Mouse (Mus musculus): ENCODE results near the gene Stub1.
"Not testable (repeated sequence)": the region's sequence is repeated elsewhere in the genome, so short reads cannot be mapped to it uniquely, and the experiment has no call there.

The Stub1 gene

GRCm38 (mm10) chr17:25872676-25873075 lies 39.5 kb upstream of the Stub1 start:
- H3K27me3 ChIP-seq (ENCODE audit: insufficient read depth, low read length), result no peaks in the 10 kb centered on the region; the same call in 1 of the 2 replicates
- H3K4me1 ChIP-seq (replicated peaks; ENCODE audit: low read depth, low read length), result peaks cover 52% of the 10 kb centered on the region
- TF ChIP-seq CTCF (conservative IDR thresholded peaks at IDR 0.05; ENCODE audit: low read length) (no peak), NANOG (IDR thresholded peaks at IDR 0.05; ENCODE audit: borderline replicate concordance, low read length) (no peak), POU5F1 (IDR thresholded peaks at IDR 0.05; ENCODE audit: borderline replicate concordance, low read length) (no peak)
- no peak overlapping the region for H3K4me3 ChIP-seq (replicated peaks; ENCODE audit: low read length)
- no peaks in the 10 kb centered on the region for H3K9me3 ChIP-seq (ENCODE audit: low read length)
- H3K36me3 ChIP-seq (ENCODE audit: insufficient read depth, low read length), result peaks cover 11% of the 10 kb centered on the region

GRCm38 (mm10) chr17:25871566-25871965 lies 38.4 kb upstream of the Stub1 start:
- H3K9me3 ChIP-seq (ENCODE audit: low read length); H3K36me3 ChIP-seq (ENCODE audit: insufficient read depth, low read length); H3K4me3 ChIP-seq (replicated peaks; ENCODE audit: low read length); H3K27me3 ChIP-seq (ENCODE audit: insufficient read depth, low read length): not testable (repeated sequence)
- H3K4me1 ChIP-seq (replicated peaks; ENCODE audit: low read depth, low read length), result peaks cover 53% of the 10 kb centered on the region

- Histone ChIP-seq H3K4me3 (replicated peaks; ENCODE audit: low read length) (no peak overlapping the region), H3K27me3 (ENCODE audit: insufficient read depth, low read length) (no peaks in the 10 kb centered on the region), H3K4me1 (replicated peaks; ENCODE audit: low read depth, low read length) (peaks cover 60% of the 10 kb centered on the region), H3K9me3 (ENCODE audit: low read length) (no peaks in the 10 kb centered on the region), H3K36me3 (ENCODE audit: insufficient read depth, low read length) (no peaks in the 10 kb centered on the region; the same call in 1 of the 2 replicates)
- TF ChIP-seq POU5F1 (IDR thresholded peaks at IDR 0.05; ENCODE audit: borderline replicate concordance, low read length) (no peak), NANOG (IDR thresholded peaks at IDR 0.05; ENCODE audit: borderline replicate concordance, low read length) (no peak), CTCF (conservative IDR thresholded peaks at IDR 0.05; ENCODE audit: low read length) (no peak)
Observed at GRCm38 (mm10) chr17:25869954-25870353, 36.8 kb upstream of the Stub1 start.

GRCm38 (mm10) chr17:25869498-25869897 lies 36.3 kb upstream of the Stub1 start:
- Histone ChIP-seq H3K9me3 (ENCODE audit: low read length) (no peaks in the 10 kb centered on the region), H3K27me3 (ENCODE audit: insufficient read depth, low read length) (no peaks in the 10 kb centered on the region), H3K36me3 (ENCODE audit: insufficient read depth, low read length) (peaks cover 3% of the 10 kb centered on the region), H3K4me3 (replicated peaks; ENCODE audit: low read length) (no peak overlapping the region), H3K4me1 (replicated peaks; ENCODE audit: low read depth, low read length) (peaks cover 62% of the 10 kb centered on the region)
- TF ChIP-seq CTCF (conservative IDR thresholded peaks at IDR 0.05; ENCODE audit: low read length) (no peak), NANOG (IDR thresholded peaks at IDR 0.05; ENCODE audit: borderline replicate concordance, low read length) (no peak), POU5F1 (IDR thresholded peaks at IDR 0.05; ENCODE audit: borderline replicate concordance, low read length) (no peak)

DNA sequence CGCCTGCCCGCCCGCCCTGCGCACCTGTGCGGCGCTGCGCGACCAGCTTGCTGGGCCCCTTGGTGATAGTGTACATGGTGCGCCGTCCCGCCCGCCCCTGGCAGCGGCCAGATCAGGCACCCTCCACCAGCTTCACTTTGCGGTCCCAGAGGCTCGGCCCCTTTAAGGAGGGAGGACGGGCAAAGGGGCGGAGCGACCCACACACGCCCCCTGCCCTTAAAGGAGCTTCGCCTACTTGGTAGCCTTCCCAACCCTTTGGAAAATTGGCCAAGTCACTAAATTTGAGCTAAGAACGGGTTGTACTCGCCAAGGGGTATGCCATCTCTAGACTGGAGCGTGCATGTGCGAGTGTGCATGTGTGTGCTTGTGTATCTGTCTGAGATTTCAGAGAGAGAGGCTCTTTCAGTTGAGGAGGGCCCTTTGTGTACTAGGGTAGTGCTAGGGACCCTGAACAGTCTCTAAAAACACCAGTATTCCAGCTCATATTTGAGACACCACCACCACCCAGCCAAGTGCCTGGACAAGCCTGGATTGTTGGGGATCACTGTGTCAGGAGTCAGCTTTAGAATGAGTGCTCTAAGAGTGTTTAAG lies 35.5 kb upstream of the Stub1 start, which contains the start of gene Mcrip2:
Gene Mcrip2 (minus strand): TSS at position 164 of the 591 bp plus-strand sequence.
- Histone ChIP-seq H3K4me1 (replicated peaks; ENCODE audit: low read depth, low read length) (peaks cover 54% of the 10 kb centered on the region), H3K4me3 (replicated peaks; ENCODE audit: low read length) (peak within 1 kb of the TSS; percentile 93), H3K9me3 (ENCODE audit: low read length) (no peaks in the 10 kb centered on the region), H3K27me3 (ENCODE audit: insufficient read depth, low read length) (no peaks in the 10 kb centered on the region), H3K36me3 (ENCODE audit: insufficient read depth, low read length) (peaks cover 11% of the 10 kb centered on the region)
- no peak for TF ChIP-seq NANOG (IDR thresholded peaks at IDR 0.05; ENCODE audit: borderline replicate concordance, low read length)
- TF ChIP-seq CTCF (conservative IDR thresholded peaks at IDR 0.05; ENCODE audit: low read length), result no peak
- no peak for TF ChIP-seq POU5F1 (IDR thresholded peaks at IDR 0.05; ENCODE audit: borderline replicate concordance, low read length)

- peaks cover 48% of the 10 kb centered on the region for H3K4me1 ChIP-seq (replicated peaks; ENCODE audit: low read depth, low read length)
- H3K9me3 ChIP-seq (ENCODE audit: low read length), result no peaks in the 10 kb centered on the region
- peak overlapping the region; percentile 93 for H3K4me3 ChIP-seq (replicated peaks; ENCODE audit: low read length)
- no peaks in the 10 kb centered on the region for H3K27me3 ChIP-seq (ENCODE audit: insufficient read depth, low read length)
- TF ChIP-seq POU5F1 (IDR thresholded peaks at IDR 0.05; ENCODE audit: borderline replicate concordance, low read length), result no peak
- TF ChIP-seq NANOG (IDR thresholded peaks at IDR 0.05; ENCODE audit: borderline replicate concordance, low read length), result no peak
- no peak for TF ChIP-seq CTCF (conservative IDR thresholded peaks at IDR 0.05; ENCODE audit: low read length)
- peaks cover 15% of the 10 kb centered on the region for H3K36me3 ChIP-seq (ENCODE audit: insufficient read depth, low read length)
Observed at GRCm38 (mm10) chr17:25867836-25868600, 34.8 kb upstream of the Stub1 start.

- no peak for TF ChIP-seq NANOG (IDR thresholded peaks at IDR 0.05; ENCODE audit: borderline replicate concordance, low read length)
- no peak for TF ChIP-seq CTCF (conservative IDR thresholded peaks at IDR 0.05; ENCODE audit: low read length)
- TF ChIP-seq POU5F1 (IDR thresholded peaks at IDR 0.05; ENCODE audit: borderline replicate concordance, low read length), result no peak
- peaks cover 15% of the 10 kb centered on the region for H3K36me3 ChIP-seq (ENCODE audit: insufficient read depth, low read length)
- H3K4me3 ChIP-seq (replicated peaks; ENCODE audit: low read length), result peak overlapping the region; percentile 93
Observed at GRCm38 (mm10) chr17:25867509-25867835, 34.3 kb upstream of the Stub1 start.

DNA sequence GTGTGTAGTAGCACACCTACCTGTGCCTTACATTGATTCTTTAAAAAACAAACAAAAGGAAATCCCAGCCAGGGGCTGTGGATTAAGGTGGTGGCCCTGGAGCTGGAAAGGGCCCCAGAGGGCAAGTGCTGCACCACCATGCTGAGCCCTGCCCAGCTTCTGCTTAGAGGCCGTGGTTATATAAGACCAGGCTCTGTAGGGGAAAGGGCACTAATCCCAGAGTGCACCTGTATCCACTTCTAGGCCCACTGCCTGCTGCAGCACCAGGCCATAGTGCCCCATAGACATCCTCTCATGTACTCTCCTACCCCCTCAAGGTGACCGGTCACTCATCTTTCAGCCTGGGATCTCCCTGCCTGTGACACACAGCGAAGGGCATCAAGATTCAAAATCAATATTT lies 33.0 kb upstream of the Stub1 start:
- Histone ChIP-seq H3K36me3 (ENCODE audit: insufficient read depth, low read length) (peaks cover 15% of the 10 kb centered on the region), H3K4me3 (replicated peaks; ENCODE audit: low read length) (no peak overlapping the region), H3K9me3 (ENCODE audit: low read length) (no peaks in the 10 kb centered on the region), H3K4me1 (replicated peaks; ENCODE audit: low read depth, low read length) (peaks cover 51% of the 10 kb centered on the region), H3K27me3 (ENCODE audit: insufficient read depth, low read length) (no peaks in the 10 kb centered on the region)
- TF ChIP-seq NANOG (IDR thresholded peaks at IDR 0.05; ENCODE audit: borderline replicate concordance, low read length), result no peak
- no peak for TF ChIP-seq POU5F1 (IDR thresholded peaks at IDR 0.05; ENCODE audit: borderline replicate concordance, low read length)

More at GRCm38 (mm10) chr17:25867509-25867835, 34.3 kb upstream of the Stub1 start:
- H3K27me3 ChIP-seq (ENCODE audit: insufficient read depth, low read length), result no peaks in the 10 kb centered on the region
- H3K4me1 ChIP-seq (replicated peaks; ENCODE audit: low read depth, low read length), result peaks cover 48% of the 10 kb centered on the region
- no peaks in the 10 kb centered on the region for H3K9me3 ChIP-seq (ENCODE audit: low read length)
